Mouse (Mus musculus) layer of hippocampus, adult 2 months (tissue): ENCODE results near the gene Cdkl1. TPM values are rescaled to one million over a fixed set of nuclear protein-coding genes. Genes with fewer than 3 reads are reported as not detected.
A peak's percentile ranks its signal among the peaks of the same experiment; 100 is the strongest.

Experiments used
- DNase-seq, 2 experiments: peaks; one replicate each; pipeline ENCODE4 v3.0.0; 2022; ENCODE audit warnings: low spot score in 2 of 2
- H3K27ac ChIP-seq: fragments of 200-600 bp; 2 replicates; pipeline ENCODE4 v1.8.1; 2022
- H3K4me3 ChIP-seq: fragments of 200-600 bp; 2 replicates; pipeline ENCODE4 v1.8.1; 2022; ENCODE audit warnings: mild to moderate bottlenecking
- CTCF ChIP-seq: fragments of 200-600 bp; conservative IDR thresholded peaks from 2 replicates; pipeline ENCODE4 v1.8.1; 2022; ENCODE audit warnings: antibody characterized with exemption, mild to moderate bottlenecking, moderate library complexity
- microRNA-seq, 2 experiments: library from miRNA; unstranded; fragments of <30 nt; microRNA quantifications; one replicate each; pipeline ENCODE4 v1.2.0; 2021
- total RNA-seq, 2 experiments: library from RNA; stranded (reverse); gene quantifications; 2 replicates each; pipeline ENCODE4 v1.2.3; 2021

Cdkl1 gene
- total RNA-seq, 2 experiments from 2014 or later: 21.5 to 27.4 TPM

- no peak for DNase-seq
- Histone ChIP-seq H3K4me3 (peak overlapping the region; percentile 86), H3K27ac (peak overlapping the region; percentile 96)
- TF ChIP-seq CTCF: no peak
Observed at GRCm38 (mm10) chr12:69724018-69724710, 66.9 kb downstream of the Cdkl1 start.

DNA sequence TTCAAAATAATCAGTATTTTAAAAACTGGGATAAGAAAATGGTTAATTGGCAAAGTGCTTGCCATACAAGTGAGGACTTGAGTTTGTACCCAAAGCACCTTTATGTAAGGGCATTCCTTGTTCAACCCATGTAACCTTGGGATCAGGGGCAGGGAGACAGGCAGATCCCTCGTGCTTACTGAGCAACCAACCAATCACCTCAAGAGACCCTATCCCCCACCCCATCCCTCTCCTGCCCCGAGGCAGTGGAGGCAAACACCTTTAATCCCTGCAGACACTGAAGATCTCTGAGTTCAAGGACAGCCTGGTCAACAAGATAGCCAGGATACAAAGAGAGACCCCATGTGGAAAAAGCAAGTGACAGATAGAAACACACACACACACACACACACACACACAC is 67.7 kb downstream of the Cdkl1 start:
- no peak overlapping the region for H3K27ac ChIP-seq
- no peak overlapping the region for H3K4me3 ChIP-seq
- TF ChIP-seq CTCF: no peak

DNA sequence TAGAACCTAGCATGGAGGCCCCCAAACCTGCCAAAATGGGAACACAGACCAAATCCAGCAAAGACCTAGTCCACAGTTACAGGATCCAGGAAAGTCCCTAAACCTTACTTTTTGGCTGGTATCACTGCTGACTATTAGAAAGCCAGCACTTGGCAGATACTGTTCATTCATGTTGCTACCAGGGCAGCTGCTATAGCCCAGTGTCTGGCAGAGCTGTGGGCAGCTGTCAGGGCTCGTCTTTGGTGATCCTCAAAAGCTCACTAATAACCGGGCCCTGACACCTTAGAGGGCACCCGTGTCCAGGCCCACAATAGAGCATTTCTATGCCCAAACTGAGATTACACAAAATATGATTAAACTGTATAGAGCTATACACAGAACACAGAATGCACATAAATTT is 68.2 kb downstream of the Cdkl1 start:
- no peak for DNase-seq
- Histone ChIP-seq H3K4me3 (no peak overlapping the region), H3K27ac (no peak overlapping the region)
- no peak for TF ChIP-seq CTCF

More for the DNA sequence above, 67.7 kb downstream of the Cdkl1 start:
- no peak for DNase-seq

DNA sequence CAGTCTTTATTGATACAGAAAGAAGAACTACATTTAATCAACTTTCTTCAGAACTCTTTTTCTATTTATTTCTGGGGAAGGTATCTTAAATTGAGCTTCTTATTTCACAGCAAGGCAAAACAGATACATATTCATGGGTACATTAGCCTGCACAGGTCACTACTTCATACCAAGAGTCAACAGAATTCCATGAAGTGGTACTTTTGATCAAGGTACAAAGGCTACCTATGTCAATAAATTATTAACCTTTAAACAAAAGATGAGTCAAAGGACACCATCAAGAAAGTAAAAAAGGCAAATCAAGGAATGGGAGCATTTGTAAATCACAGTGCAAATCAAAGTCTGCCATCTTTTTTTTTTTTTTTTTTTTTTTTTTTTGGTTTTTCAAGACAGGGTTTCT is 77.4 kb downstream of the Cdkl1 start:
- Histone ChIP-seq H3K4me3 (no peak overlapping the region), H3K27ac (no peak overlapping the region)
- TF ChIP-seq CTCF: no peak
- no peak for DNase-seq

DNA sequence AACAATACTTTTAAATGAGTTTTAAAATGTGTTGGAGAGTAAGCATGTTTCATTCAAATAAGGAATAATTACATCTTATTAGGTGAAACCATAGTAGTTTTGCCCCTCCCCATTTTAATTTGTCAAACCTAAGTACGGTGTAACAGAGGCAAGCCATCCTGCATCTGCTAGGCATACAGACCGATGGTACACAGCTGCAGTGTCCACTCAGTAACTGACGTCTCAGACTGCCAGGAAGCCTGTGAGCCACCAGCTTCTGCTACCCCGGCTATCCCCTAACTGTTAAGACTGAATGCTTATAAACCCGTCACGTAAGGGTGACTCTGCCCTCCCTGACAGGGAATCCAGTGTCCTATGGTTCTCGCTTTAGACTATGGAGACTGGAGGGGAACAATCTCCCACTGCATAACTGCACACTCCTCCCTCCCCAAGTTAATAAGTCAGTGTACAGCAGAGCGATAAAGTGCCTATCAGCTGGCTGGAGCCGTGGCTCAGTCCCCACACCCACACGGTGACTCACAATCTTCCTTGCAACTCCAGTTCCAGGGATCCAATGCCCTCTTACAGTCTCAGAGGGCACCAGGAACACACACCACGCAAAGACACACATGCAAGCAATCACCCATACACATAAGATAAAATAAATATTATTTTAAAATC is 86.1 kb downstream of the Cdkl1 start:
- no peak for DNase-seq
- no peak overlapping the region for H3K27ac ChIP-seq
- no peak overlapping the region for H3K4me3 ChIP-seq
- no peak for TF ChIP-seq CTCF

DNA sequence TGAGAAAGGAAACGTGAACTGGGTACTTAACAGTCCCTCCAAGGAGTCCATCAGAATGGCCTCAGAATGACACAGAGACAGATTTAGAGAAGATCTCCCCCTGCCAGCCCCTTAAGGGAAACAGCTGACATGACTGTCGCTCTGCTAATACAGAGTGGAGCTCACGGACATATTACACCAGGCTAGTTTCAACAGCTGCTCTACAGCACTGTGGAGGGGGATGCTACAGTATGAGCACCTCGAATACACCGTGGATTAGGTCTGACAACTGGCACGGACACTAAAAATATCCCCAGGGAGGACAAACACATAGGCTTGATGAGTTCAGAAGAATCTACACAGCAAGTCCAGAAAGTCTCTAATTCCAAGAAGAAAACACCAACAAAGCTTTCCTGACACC is 92.7 kb downstream of the Cdkl1 start:
- no peak for DNase-seq
- TF ChIP-seq CTCF: no peak
- Histone ChIP-seq H3K4me3 (no peak overlapping the region), H3K27ac (no peak overlapping the region)

Small RNA genes within 50 kb of the gene (microRNA-seq; reads per million reads assigned to microRNA genes)
- gene Mir681: 0 reads per million in 2 experiments

Other genes starting within 250 kb of the Cdkl1 start
- 10 to 100 TPM; 18.1 TPM for gene Vcpkmt, start 208.2 kb downstream of the Cdkl1 start, total RNA-seq
- 10 to 100 TPM; 31.5 to 37.3 TPM for gene Sos2, start 109.4 kb downstream of the Cdkl1 start, total RNA-seq
- gene L2hgdh, start 66.4 kb downstream of the Cdkl1 start, total RNA-seq: 10 to 100 TPM; 14.9 to 17.9 TPM
- 10 to 100 TPM; 30.0 to 33.3 TPM for gene Atp5s, start 66.3 kb downstream of the Cdkl1 start, total RNA-seq
- 100 to 1,000 TPM; 195 TPM for gene Atl1, start 101.3 kb upstream of the Cdkl1 start, total RNA-seq
- 10 to 100 TPM; 44.2 to 47.7 TPM for gene Map4k5, start 101.9 kb upstream of the Cdkl1 start, total RNA-seq
- gene Sav1, start 195.7 kb upstream of the Cdkl1 start, total RNA-seq: 10 to 100 TPM; 16.7 to 18.2 TPM